Mouse (Mus musculus) lung, adult 2 months (tissue): ENCODE results near the gene Zic3. TPM values are rescaled to one million over a fixed set of nuclear protein-coding genes. Genes with fewer than 3 reads are reported as not detected.

ENCODE experiments used
- DNase-seq: peaks from one replicate; pipeline ENCODE4 v3.0.0; 2022
- H3K4me1 ChIP-seq: fragments of 200-500 bp; 2 replicates; pipeline ENCODE4 v1.6.1; 2011; ENCODE audit warnings: low read length; ENCODE audit not compliant: control insufficient read depth, insufficient read depth
- H3K4me3 ChIP-seq: fragments of 200-500 bp; replicated peaks from 2 replicates; pipeline ENCODE3; 2011; ENCODE audit warnings: low read depth, mild to moderate bottlenecking, control low read depth, low read length; ENCODE audit errors: extremely low read depth
- CTCF ChIP-seq: fragments of 200-500 bp; IDR thresholded peaks from 2 replicates; pipeline ENCODE4 v1.5.1; 2011; ENCODE audit warnings: mild to moderate bottlenecking, low read length, control low read depth; ENCODE audit not compliant: insufficient read depth
- POLR2A ChIP-seq: fragments of 200-500 bp; IDR thresholded peaks from 2 replicates; pipeline ENCODE4 v1.6.1; 2011; ENCODE audit warnings: low read depth, mild to moderate bottlenecking, control low read depth, low read length, borderline replicate concordance; ENCODE audit errors: extremely low read depth
- WGBS: fragments of 180-500 bp; shearing (Covaris S2); methylation state at CpG from one replicate; pipeline ENCODE4 v1.1.7; 2018; 5-methylcytosine and 5-hydroxymethylcytosine counted together
- polyA plus RNA-seq: library from polyadenylated mRNA; depleted of rRNA; stranded (reverse); fragments of >200 nt; gene quantifications from 2 replicates; pipeline ENCODE4 v1.2.3, GENCODE M21; 2012

The Zic3 gene
- polyA plus RNA-seq, 1 experiment, result not detected

DNA sequence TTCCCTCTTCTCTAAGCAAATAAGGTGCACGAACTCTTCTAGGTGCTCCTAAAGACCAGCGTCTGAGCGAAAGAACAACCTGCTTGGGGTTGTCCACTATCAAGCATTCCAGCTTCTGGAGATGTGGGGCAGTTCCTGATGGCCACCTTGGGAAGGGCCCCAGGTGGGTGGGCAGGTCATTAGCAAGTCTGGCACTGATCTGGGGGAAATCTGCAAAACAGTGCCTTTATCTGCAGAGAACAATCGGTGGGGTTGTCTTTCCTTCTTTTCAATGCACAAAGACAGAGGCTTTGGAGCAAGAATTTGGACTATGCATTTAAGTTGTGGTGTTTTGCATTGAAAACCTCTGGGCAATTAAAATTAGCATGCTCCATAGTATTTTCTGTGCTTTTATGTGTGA lies 17.2 kb downstream of the Zic3 start:
- DNase-seq, result no peak
- no peak for TF ChIP-seq CTCF
- no peak for TF ChIP-seq POLR2A
- 45% methylated on average over 4 of the region's 4 CpGs for WGBS
- no peak overlapping the region for H3K4me3 ChIP-seq
- H3K4me1 ChIP-seq, result no peaks in the 10 kb centered on the region

DNA sequence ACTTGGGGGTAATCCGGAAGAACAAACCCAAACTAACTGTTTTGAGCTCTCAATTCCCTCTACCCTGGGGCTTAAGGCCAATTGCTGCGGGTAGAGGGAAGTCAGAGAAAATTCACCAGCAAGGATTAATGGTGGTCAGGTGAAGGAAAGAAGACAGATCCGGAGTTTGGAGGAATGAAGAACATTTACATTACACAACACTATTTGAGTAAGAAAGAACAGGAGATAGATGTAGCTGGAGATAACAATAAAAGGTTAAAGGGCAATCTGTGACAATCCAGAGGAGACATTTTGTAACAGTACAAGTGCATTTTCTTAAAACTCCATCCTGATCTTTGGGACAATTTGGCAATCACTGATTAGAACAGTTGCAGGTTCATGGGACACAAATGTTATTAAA lies 19.4 kb downstream of the Zic3 start:
- no peak overlapping the region for H3K4me3 ChIP-seq
- no peaks in the 10 kb centered on the region for H3K4me1 ChIP-seq
- WGBS, result 60% methylated on average over 3 of the region's 3 CpGs
- TF ChIP-seq CTCF (no peak), POLR2A (no peak)
- no peak for DNase-seq

GRCm38 (mm10) chrX:58042512-58042911 lies 20.0 kb downstream of the Zic3 start:
- Histone ChIP-seq H3K4me1 (no peaks in the 10 kb centered on the region), H3K4me3 (no peak overlapping the region)
- DNase-seq, result no peak
- WGBS, result 73% methylated on average over 4 of the region's 4 CpGs
- TF ChIP-seq CTCF, result no peak
- TF ChIP-seq POLR2A, result no peak
